Comparison of ENCODE assay signal across 21 mouse cellular contexts in the genomic region with DNA sequence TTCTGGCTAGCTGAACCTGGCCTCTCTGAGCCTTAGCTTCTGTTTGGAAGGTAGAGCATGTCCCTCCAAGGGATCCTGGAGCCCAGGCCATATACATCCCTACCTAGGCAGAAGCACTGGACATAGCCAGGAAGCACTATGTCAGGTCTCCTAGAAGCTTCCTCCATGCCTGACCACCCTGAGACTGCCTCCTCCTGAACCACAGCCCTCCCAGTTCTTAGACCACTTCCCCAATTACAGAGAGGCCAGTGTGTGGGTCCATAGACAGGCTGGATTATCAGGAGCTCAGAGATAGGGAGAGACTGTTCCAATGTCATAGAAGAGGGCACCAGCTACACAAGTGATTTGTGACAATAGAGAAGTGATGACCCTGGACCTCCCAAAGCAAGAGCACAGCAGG.
"Had no signal": no experiment of that assay in that cellular context is flagged by ENCODE, and none has a peak within 500 bp of the region (broad histone marks: within the 10 kb centered on the region; RNA-seq: fewer than 3 reads in every experiment).

No protein-coding gene starts in this region.

- DNase-seq: heart, postnatal 10 days; heart, postnatal 14 days; heart, postnatal 36 days; heart, postnatal 4 days; kidney, adult 11 months; kidney, adult 18-20 months; kidney, adult 2 months; kidney, adult 8-10 months; kidney, adult 9 months; kidney, postnatal 10 days; kidney, postnatal 14 days; kidney, postnatal 36 days; kidney, postnatal 4 days; layer of hippocampus, adult 9-11 months; layer of hippocampus, postnatal 36 days had no signal

- ATAC-seq: hindbrain, embryonic 16.5 days; hindbrain, postnatal 0 days; inflammation-experienced regulatory T-cells, adult 6 months; intestine, embryonic 15.5 days; intestine, embryonic 16.5 days; intestine, postnatal 0 days had no signal
